Mouse (Mus musculus) erythroblast, embryonic 14.5 days (primary cell): ENCODE results near the gene Cdk2. TPM values are rescaled to one million over a fixed set of nuclear protein-coding genes. Genes with fewer than 3 reads are reported as not detected.

Source experiments
- H3K27me3 ChIP-seq: 2 replicates; pipeline ENCODE4 v1.6.1; 2012; ENCODE audit warnings: inconsistent platforms; ENCODE audit not compliant: control insufficient read depth
- H3K36me3 ChIP-seq: 2 replicates; pipeline ENCODE4 v1.6.1; 2012; ENCODE audit warnings: mild to moderate bottlenecking, inconsistent platforms; ENCODE audit not compliant: control insufficient read depth
- H3K4me1 ChIP-seq: 2 replicates; pipeline ENCODE4 v1.6.1; 2012; ENCODE audit warnings: inconsistent platforms; ENCODE audit not compliant: control insufficient read depth
- H3K4me3 ChIP-seq: replicated peaks from 2 replicates; pipeline ENCODE3; 2012; ENCODE audit warnings: moderate library complexity, mild to moderate bottlenecking, inconsistent platforms
- H3K9me3 ChIP-seq: 2 replicates; pipeline ENCODE4 v1.6.1; 2012; ENCODE audit warnings: low read length, inconsistent platforms, mixed read lengths; ENCODE audit not compliant: control insufficient read depth
- GATA1 ChIP-seq: IDR thresholded peaks from 2 replicates; pipeline ENCODE4 v1.6.1; 2012; ENCODE audit warnings: low read length, inconsistent platforms, mixed read lengths
- TAL1 ChIP-seq: IDR thresholded peaks from 3 replicates; pipeline ENCODE4 v1.6.1; 2012; ENCODE audit warnings: low read length, inconsistent platforms, mixed read lengths
- polyA plus RNA-seq: library from polyadenylated mRNA; stranded (reverse); fragments of >175 nt; gene quantifications from 2 replicates; pipeline ENCODE4 v1.2.3, GENCODE M21; 2012

Gene Cdk2
- polyA plus RNA-seq: 2.3 and 2.6 TPM in 2 replicates

DNA sequence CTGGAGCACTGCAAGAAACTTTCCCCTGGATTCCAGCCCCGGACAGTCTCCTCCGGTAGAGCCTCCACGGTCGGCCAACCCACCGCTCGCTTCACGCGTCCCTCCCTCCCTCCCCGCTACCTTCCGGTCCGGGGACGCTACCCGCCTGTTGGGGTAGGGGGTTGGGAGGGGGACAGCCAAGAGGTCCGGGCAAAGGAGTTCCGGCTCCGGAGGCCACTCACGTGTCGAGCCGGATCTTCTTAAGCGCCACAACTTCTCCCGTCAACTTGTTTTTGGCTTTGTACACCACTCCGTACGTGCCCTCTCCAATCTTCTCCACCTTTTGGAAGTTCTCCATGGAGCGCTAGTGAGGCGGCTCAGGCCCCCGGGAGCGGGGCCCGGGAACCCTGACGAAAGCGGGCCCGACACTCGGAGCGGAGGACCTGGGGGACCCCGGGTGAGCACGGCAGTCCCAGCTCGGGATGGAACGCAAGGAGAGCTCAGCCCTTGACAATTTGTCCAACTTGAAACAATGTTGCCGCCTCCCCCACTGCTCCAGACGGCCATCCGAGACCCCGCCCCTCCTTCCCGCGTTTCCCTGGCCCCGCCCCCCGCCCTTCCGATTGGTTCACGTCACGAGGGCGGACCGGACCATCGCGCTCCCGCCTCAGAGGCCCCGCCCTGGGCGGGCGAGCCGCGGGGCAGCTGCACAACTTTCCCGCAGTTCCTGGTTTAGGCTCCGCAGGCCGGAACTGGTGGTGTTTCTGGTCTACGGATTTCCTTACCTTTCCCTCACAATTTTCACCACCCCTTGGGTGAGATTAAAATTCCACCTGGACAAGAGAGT lies at the start of gene Cdk2:
Gene Cdk2 (minus strand): TSS at position 541 of the 826 bp plus-strand sequence.
- TF ChIP-seq GATA1 (no peak), TAL1 (no peak)
- H3K4me1 ChIP-seq: peaks cover 49% of the 10 kb centered on the region
- no peaks in the 10 kb centered on the region for H3K27me3 ChIP-seq
- peak within 1 kb of the TSS; percentile 97 for H3K4me3 ChIP-seq
- no peaks in the 10 kb centered on the region for H3K9me3 ChIP-seq
- peaks cover 40% of the 10 kb centered on the region for H3K36me3 ChIP-seq

DNA sequence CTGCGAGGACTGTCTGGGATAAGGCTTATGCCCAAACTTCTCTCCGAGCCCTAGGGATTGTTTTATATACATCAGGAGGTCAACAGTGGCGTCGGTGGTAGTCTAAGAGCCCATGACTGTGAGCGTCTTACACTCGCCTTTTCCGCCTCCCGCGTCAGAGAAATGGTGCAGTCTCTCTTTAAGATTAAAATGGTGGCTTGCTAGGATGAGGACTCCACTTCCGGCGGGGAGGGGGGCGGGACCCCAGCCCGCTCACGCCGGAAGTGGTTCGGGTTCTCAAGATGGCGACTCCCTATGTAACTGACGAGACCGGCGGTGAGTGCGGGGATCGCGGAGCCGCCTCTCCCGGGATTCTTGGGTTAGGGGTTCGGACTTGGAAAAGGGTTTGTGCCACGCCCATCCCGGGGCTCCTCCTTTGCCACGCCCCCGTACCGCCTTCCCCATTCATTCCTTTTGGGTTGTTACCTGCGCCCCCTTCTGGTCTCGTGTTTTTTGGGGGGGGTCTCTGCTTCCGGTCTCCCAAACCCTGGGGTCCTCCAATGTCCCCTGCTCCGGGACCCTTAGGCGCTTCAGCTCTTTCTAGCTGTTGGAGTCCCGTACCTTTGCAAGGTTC lies 43.5 kb upstream of the Cdk2 start:
- H3K4me1 ChIP-seq: peaks cover 48% of the 10 kb centered on the region
- H3K4me3 ChIP-seq: peak overlapping the region; percentile 94
- H3K9me3 ChIP-seq: peaks cover 2% of the 10 kb centered on the region; the same call in 1 of the 2 replicates
- TF ChIP-seq TAL1 (no peak), GATA1 (no peak)
- peaks cover 24% of the 10 kb centered on the region for H3K36me3 ChIP-seq
- H3K27me3 ChIP-seq: peaks cover 34% of the 10 kb centered on the region

DNA sequence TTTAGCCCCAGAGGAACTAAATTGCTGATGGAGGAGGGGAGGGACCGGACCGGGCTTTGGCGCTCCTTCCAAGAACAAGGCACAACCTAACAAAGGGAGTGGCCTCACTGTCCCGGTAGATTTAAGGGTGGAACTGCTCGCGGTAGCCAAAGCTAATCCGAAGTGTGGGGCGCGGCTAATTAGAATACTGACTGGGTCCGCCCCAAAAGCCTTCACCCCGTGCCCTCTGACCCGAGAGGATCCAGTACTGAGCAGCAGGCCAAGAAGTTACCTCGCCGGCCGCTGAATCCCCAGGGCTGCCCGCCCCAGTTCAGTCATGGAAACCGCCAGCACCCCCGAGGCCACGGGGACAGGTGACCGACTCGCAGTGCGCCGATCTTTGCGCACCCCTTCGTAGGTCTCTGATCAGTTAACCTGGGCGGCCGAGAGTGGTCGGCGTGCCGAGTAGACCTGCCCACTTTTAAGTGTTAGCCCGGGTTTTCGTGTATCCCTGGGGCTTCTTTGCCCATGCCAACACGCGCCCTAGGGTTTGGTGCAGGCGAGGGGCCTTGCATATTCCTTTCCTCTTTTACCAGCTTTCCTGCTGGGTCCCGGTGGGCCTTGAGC lies 42.9 kb upstream of the Cdk2 start, which contains the start of gene Pym1:
Gene Pym1 (plus strand): TSS at position 244 of the 606 bp plus-strand sequence.
- Histone ChIP-seq H3K4me1 (peaks cover 48% of the 10 kb centered on the region), H3K9me3 (peaks cover 2% of the 10 kb centered on the region; the same call in 1 of the 2 replicates)

DNA sequence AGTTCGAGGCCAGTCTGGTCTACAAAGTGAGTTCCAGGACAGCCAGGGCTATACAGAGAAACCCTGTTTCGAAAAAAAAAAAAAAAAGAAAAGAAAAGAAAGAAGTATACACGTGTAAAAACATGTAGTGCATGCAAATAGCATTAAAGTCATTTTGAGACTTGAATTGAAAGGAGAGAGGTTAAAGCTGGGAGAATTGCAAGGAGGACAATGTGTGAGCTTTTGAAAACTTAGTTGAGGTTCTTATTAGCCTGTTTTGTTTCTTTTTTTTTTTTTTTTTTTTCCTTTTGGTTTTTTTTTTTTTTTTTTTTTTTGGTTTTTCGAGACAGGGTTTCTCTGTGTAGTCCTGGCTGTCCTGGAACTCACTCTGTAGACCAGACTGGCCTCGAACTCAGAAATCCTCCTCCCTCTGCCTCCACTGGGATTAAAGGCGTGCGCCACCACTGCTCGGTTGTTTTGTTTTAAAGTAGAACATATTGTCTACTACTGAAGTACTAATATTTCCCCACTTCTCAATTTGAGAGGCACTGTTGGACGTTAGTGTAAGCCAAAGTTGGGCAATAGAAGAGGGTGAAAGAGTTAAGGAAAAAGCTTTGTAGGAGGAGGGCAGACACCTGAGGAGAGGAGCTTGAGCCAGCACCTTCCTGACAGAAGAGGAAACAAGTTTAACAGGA lies 42.3 kb upstream of the Cdk2 start:
- TF ChIP-seq TAL1 (no peak), GATA1 (no peak)
- H3K27me3 ChIP-seq: peaks cover 46% of the 10 kb centered on the region
- peaks cover 12% of the 10 kb centered on the region for H3K36me3 ChIP-seq
- H3K9me3 ChIP-seq: peaks cover 2% of the 10 kb centered on the region; the same call in 1 of the 2 replicates
- H3K4me3 ChIP-seq: peak overlapping the region; percentile 94
- peaks cover 48% of the 10 kb centered on the region for H3K4me1 ChIP-seq

More for the DNA sequence above, 42.9 kb upstream of the Cdk2 start, which contains the start of gene Pym1:
- H3K4me3 ChIP-seq: peak within 1 kb of the TSS; percentile 94
- H3K36me3 ChIP-seq: peaks cover 18% of the 10 kb centered on the region
- no peak for TF ChIP-seq TAL1
- TF ChIP-seq GATA1: no peak
- H3K27me3 ChIP-seq: peaks cover 40% of the 10 kb centered on the region

DNA sequence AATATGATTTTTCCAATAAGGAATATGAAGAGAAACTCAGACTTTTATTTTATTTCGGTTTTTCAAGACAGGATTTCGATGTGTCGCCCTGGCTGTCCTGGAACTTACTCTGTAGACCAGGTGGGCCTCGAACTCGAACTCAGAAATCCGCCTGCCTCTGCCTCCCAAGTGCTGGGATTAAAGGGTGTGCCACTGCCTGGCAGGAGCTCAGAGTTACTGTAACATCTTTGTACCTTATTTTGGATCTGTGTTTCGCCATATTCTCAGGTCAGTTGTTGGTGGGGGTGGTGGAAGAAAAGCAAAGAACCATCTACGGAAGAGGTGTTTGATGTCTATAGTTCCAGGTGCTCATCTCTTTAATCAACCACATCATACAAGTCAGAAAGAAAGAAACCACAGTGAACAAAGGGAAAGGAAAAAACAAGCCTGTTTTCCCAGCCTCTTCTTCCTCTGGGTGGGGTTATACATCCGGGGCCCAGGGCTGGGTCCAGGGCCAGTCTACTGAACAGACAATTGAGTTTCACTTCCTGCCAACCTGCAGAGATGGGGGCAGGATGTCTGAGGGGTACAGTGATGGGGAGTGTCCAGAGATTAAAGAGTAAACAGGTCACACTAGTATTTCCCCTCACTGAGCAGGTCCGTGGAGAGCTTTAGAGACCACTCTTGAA lies 41.2 kb upstream of the Cdk2 start:
- Histone ChIP-seq H3K4me1 (peaks cover 48% of the 10 kb centered on the region), H3K4me3 (no peak overlapping the region), H3K9me3 (peaks cover 2% of the 10 kb centered on the region; the same call in 1 of the 2 replicates), H3K36me3 (peaks cover 7% of the 10 kb centered on the region), H3K27me3 (peaks cover 57% of the 10 kb centered on the region)
- TF ChIP-seq GATA1: no peak
- TF ChIP-seq TAL1: no peak

DNA sequence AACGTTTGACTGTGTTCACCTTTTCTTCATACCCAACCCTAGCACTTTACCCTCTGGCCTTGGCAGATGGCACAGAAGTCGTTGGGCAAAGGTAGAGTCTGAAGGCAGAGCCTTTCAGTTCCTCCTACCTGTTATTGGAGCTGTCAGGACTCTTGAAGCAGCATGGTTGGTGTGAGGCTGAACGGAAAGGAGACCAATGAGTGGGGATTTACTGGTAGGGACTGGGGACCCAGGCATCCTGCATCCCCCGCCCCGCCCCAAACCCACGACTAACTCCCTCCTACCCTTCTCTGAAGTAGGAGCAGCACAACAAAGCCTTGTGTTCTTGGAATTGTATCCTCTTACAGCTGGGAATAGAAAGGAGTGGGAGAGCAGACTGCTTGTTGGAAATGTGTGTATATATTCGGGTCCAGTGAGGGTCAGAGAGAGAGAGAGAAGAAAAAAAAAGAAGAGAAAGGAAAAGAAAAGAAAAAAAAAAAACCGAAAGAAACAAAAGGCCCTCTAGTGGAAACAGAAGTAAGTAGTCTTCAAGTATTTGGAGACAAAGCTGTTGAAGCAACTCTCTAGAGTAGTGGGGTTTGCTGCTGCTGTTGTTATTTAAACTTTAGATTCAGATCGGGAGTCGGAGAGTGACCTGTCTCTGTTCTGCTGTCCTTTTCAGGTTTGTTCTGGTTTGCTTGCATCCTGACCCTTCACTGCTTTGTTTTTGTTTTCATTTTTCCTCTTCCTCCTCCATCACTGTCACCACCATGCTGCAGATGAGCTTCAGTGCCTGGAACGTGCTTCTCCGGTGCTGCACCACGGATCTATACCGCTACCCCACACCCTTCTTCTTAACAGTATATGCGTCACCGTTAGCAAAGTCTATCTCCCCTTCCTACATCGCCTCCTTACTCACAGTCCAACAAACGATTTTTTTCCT lies 40.1 kb upstream of the Cdk2 start, which contains the start of gene Dgka:
Gene Dgka (minus strand): TSS at position 176 of the 922 bp plus-strand sequence.
- Histone ChIP-seq H3K4me1 (peaks cover 46% of the 10 kb centered on the region), H3K4me3 (peak within 1 kb of the TSS; percentile 44), H3K9me3 (peaks cover 2% of the 10 kb centered on the region; the same call in 1 of the 2 replicates), H3K27me3 (peaks cover 60% of the 10 kb centered on the region), H3K36me3 (peaks cover under 1% of the 10 kb centered on the region)
- no peak for TF ChIP-seq GATA1

DNA sequence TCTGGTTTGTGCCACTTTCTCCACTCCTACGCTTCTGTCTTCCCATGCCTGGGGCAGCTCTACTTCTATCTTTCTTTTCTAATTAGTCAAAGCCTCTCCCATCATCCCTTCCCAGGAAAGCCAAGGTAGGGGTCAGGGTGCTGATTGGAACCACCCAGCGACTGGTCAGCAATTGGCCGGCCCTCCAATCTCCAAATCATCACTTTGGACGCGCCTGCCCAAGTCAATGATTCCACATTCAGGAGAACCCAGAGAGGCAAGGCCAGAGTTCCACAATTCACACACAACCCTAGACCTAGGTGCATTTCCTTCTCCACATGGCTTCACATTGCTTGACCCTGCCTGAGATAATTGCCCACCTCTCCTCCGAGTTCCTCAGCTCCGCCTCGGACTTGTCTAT lies 39.4 kb upstream of the Cdk2 start:
- Histone ChIP-seq H3K27me3 (peaks cover 60% of the 10 kb centered on the region), H3K9me3 (peaks cover 2% of the 10 kb centered on the region; the same call in 1 of the 2 replicates), H3K4me1 (peaks cover 38% of the 10 kb centered on the region), H3K36me3 (no peaks in the 10 kb centered on the region), H3K4me3 (no peak overlapping the region)
- TF ChIP-seq TAL1: no peak

DNA sequence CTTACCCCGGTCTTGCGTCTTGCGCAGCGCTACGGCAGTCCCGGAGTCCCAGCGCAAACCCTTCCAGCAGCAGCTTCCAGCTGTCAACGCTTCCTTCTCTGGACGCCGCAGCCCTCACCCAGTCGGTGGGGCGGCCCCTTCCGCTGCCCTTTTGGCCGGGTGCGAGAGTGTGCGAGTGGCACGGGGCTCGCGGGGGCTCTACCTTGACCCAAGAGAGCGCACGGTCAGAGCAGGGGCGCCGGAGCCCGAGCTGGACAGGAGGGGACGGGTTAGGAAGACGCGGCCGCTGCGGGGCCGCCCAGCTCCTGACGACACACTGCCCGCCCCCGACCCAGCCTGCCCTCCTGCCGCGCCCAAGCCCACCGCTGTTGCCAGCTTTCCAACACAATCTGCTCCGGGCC lies 39.0 kb upstream of the Cdk2 start:
- Histone ChIP-seq H3K36me3 (no peaks in the 10 kb centered on the region), H3K4me1 (peaks cover 34% of the 10 kb centered on the region), H3K27me3 (peaks cover 60% of the 10 kb centered on the region), H3K4me3 (peak overlapping the region; percentile 44), H3K9me3 (peaks cover 2% of the 10 kb centered on the region; the same call in 1 of the 2 replicates)
- TF ChIP-seq TAL1: no peak
- no peak for TF ChIP-seq GATA1
